Mouse (Mus musculus) B cell, adult 2 months (primary cell): ENCODE data around the gene Tspan33.

ENCODE experiments used
- DNase-seq, 2 experiments: peaks; one replicate each; pipeline ENCODE4 v3.0.0; 2022

Tspan33 gene

GRCm38 (mm10) chr6:29699085-29699745 is 5.2 kb downstream of the Tspan33 start:
- no peak for DNase-seq

DNA sequence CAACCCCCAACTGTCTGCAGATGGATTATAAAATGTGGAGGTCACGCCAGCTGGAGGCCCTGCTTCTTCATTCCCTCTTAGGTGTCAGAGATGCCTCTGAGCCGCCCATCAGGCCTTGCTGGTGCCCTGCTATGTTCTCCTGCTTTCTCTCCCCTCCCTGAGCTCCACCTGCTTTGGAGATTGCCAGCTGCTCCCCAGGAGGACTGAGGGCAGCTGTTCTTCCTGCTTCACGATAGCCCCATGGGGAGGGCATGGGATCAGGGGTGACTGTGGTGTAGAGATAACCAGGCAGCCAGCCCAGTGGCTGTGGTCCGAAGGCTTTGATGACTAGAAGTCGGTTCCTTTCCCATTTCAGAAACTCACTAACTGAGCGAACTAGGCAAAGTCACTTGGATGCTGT is 7.0 kb downstream of the Tspan33 start:
- DNase-seq: no peak

- DNase-seq: no peak
Measured at GRCm38 (mm10) chr6:29702126-29702525, 8.1 kb downstream of the Tspan33 start.

GRCm38 (mm10) chr6:29704143-29704542 is 10.1 kb downstream of the Tspan33 start:
- no peak for DNase-seq

GRCm38 (mm10) chr6:29707902-29708301 is 13.9 kb downstream of the Tspan33 start:
- DNase-seq: no peak

DNA sequence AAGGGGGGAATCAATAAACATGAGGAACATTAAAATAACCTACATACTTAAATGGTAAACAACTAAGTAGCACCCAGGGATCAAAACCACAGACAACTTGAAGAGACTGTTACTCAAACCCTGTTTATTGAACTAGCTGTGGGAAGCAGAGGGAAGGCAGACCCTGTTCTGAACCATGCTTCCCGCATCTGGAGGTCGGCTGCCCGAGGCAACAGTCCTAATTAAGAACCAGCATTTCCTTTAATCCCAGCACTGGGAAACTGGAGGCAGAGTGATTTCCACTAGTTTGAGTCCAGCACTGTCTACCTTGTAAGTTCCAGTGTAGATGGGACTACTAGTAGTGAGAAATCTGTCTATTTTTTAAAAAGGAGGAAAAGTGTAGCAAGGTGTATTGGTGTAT is 17.3 kb downstream of the Tspan33 start:
- DNase-seq: no peak

DNA sequence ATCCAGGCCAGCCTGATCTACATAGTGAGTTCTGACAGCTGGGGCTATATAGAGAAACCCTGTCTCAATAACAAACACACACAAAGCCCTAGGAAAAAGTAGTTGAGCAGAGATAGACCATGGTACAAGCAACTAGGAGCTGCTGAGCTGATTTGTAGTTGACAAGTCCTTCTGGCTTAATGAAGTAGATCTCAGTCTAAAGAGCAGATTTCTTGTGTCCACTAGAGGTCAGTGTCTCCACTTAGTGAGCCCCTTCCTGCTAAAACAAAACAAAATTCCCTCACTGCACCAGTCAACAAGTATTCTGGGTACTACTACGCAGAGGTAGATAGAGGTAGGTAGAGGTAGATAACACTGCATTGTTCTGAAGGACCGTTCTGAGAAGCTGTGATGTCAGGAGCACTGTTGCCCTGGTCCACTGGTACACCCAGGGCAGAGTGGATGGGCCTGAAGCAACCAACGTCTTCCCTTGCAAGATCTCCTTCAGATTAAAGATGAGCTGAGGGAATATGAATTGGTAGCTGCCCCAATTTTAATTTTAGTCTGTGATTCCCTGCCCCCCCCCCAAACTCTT is 18.1 kb downstream of the Tspan33 start:
- peak; percentile 24 to 32 for DNase-seq

DNA sequence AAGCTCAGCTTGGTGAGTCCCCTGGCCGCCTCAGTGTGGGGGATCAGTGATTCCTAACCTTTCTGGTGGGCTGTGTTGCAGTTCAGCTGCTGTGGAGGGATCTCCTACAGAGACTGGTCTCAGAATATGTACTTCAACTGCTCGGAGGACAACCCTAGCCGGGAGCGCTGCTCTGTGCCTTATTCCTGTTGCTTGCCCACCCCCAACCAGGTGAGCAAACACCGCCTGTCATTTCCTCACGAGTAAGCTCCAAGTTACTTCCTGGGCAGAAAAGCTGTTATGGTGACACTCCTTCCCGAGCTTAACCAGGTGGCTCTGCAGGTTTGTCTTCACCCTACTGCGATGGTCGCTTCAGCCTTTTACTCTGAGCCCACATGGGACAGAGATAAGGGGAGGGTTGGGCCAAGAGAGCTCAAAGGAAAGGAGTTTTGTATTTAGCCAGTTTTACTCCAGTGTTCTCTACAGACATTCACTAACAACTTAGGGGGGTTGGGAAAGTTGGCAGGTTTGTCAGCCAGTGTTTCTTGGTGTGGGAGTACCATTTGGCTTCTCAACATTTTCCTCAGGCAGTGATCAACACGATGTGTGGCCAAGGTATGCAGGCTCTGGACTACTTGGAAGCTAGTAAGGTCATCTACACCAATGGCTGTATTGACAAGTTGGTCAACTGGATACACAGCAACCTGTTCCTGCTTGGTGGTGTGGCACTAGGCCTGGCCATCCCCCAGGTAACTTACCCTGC is 22.8 kb downstream of the Tspan33 start:
- no peak for DNase-seq

DNA sequence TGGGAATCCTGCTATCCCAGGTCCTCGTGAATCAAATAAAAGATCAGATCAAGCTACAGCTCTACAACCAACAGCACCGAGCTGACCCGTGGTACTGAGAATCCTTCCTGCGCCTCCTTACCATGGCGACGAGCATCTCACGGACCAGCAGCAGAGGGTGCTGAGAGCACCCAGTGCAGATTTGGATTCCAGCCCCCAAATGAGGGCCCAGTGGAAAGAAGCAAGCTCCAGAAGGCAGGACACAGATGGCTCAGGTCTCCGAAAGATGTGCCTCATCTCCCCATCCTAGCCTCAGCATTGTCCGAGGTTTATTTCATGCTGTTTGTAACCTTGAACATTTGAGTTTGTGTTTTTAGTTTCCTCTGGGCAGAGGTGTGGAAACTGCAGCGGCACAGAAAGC is 23.5 kb downstream of the Tspan33 start:
- DNase-seq: no peak

GRCm38 (mm10) chr6:29717952-29718521 is 24.0 kb downstream of the Tspan33 start:
- DNase-seq: no peak

- DNase-seq: no peak
Measured at GRCm38 (mm10) chr6:29718894-29719329, 24.9 kb downstream of the Tspan33 start.

- no peak for DNase-seq
Measured at GRCm38 (mm10) chr6:29721890-29722289, 27.9 kb downstream of the Tspan33 start.

- no peak for DNase-seq
Measured at GRCm38 (mm10) chr6:29726576-29727200, 32.7 kb downstream of the Tspan33 start.

DNA sequence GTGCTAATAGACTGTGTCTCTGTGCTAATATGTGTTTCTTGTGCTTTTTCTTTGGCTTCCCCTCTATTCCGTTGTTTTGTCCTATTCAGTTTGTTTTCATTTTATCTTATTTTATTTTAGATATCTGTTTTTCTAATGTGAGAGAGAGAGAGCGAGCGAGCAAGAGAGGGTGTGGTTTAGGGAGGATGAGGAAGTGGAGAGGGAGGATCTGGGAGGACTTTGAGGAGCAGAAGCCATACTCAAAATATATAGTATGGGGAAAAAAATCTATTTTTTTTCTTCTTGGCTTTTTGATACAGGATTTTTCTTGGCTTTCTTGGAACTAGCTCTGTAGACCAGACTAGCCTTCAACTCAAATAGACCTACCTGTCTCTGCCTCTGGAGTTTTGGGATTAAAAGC is 34.0 kb downstream of the Tspan33 start:
- DNase-seq: no peak

- DNase-seq: no peak
Measured at GRCm38 (mm10) chr6:29729491-29729890, 35.5 kb downstream of the Tspan33 start.

DNA sequence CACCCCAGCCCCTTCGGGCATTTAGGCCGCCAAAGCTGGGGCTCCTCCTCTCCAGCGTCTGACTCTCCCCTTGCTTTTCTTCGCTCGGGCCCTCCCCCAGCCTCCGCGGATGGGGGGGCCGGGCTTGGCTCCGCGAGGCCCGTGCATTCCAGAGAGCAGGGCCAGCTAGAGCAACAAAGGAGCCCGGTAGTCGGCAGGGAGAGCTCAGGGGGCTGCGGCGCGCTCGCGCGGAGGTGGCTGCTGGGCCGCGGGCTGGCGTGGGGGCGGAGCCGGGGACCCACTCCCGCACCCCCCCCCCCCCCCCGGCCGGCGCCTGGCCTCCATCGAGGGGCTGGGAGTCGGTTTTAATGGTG is 41.3 kb downstream of the Tspan33 start, which contains the start of gene Smo:
Gene Smo (plus strand): TSS at position 168 of the 353 bp plus-strand sequence.
- DNase-seq: peak in 1 of 2 experiments; percentile 12

- DNase-seq: peak in 1 of 2 experiments; percentile 24
Measured at GRCm38 (mm10) chr6:29735689-29736451, 41.8 kb downstream of the Tspan33 start.

DNA sequence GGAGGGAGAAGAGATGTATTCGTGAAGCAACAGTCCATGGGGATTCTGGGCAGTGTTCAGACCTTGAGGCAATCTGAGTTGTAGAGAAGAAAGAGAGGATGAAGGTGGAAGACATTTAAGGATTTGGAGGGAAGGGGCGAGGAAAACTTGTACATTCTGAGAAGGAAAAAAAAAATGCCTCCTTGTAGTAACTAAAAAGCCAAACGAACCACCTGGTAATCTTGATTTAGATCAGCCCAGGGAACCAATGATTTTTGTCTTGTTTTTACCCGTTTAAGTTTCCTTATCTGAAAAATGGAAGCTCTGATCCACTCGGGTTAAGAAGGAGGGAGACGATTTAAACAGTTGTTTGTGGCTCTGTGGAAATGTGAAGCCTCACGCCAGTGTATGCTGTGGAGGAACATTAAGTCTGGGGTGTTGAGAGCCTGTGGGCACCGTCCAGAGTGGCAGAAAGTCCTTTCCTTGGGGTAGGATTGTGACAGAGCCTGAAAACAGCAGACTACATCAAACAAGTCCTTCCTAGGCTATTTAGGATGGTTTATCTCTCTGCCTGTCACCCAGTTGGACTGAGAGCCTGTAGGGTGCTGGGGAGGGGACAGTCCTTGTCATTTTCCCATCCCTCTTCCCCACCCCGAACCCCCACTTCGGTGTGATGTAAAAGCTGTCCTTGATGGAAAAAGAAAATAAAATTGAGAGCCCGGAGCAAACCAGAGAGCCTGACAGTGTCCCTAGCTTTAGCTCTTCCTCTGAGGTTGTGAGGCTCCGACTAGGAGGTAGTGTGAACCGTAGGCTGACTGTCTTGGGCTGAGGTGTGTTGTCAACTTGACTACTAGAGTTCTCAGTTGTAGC is 42.8 kb downstream of the Tspan33 start:
- no peak for DNase-seq

DNA sequence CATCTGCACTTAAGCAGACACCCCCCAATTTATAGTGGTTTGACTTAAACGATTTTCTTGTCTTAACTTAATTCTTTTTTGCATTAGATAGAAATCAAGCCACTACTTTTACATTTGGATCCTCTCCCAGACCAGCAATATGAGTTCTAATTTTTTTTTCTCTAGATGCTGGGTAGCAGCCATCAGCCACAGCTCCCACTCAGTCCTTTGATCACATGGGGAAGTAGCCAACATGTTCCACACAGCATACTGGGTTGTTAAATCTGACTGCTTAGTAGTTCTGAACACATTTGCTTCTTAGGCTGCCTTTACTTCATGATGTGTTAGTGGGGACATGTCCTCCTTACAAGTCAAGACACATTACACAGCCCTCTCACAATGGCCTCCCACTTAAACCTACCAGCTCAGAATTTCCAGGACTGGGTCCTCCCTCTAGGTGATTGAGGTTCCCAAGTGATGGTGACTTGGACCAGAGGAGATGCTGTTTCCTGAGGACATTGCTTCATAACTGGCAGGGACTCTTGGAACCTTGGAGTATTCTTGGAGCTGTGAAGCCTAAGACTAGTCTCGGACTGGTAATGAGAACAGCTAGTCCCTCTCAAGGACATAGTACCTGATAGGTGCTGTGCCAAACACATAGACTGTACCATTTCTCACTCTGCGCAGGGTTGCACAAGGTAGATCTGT is 57.6 kb downstream of the Tspan33 start:
- no peak for DNase-seq

DNA sequence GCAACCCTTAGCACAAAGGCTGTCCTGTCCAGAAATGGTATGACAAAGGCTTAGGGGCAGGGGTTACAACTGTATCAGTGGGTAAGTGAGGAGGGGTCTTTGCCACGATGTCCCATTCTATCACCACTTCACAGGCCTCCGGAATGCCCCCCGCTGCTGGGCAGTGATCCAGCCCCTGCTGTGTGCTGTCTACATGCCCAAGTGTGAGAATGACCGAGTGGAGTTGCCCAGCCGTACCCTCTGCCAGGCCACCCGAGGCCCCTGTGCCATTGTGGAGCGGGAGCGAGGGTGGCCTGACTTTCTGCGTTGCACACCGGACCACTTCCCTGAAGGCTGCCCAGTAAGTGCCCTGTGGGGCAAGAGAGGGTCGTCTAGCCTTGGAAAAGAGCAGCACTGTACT is 59.3 kb downstream of the Tspan33 start:
- DNase-seq: no peak

- DNase-seq: no peak
Measured at GRCm38 (mm10) chr6:29756001-29756400, 62.0 kb downstream of the Tspan33 start.
